In genomic region chr9:118608556-118608955, GRCm38 (mm10) we compare ENCODE assay signal across 15 mouse cellular contexts. TPM values are rescaled to one million over a fixed set of nuclear protein-coding genes. Genes with fewer than 3 reads are reported as not detected.
DNase-seq lines count a peak whose midpoint lies in the region; ATAC-seq and TF ChIP-seq lines count a peak whose summit lies in the region.
"Had no signal": no experiment of that assay in that cellular context is flagged by ENCODE, and none has a peak within 500 bp of the region (broad histone marks: within the 10 kb centered on the region; RNA-seq: fewer than 3 reads in every experiment).

No protein-coding gene starts in this region.

- H3K27me3 ChIP-seq in liver, adult 2 months (ENCODE audit: control insufficient read depth, insufficient read depth, low read length): no peaks in the 10 kb centered on the region
- peaks cover 72% of the 10 kb centered on the region for H3K27me3 ChIP-seq in liver, embryonic 12.5 days (replicated peaks)
- peaks cover 8% of the 10 kb centered on the region; the same call in 1 of the 2 replicates for H3K27me3 ChIP-seq in embryonic facial prominence, embryonic 13.5 days
- peaks cover 3% of the 10 kb centered on the region; the same call in 1 of the 2 replicates for H3K27me3 ChIP-seq in intestine, embryonic 16.5 days (replicated peaks; ENCODE audit: control insufficient read depth, insufficient read depth, low read length)

- no peak for TF ChIP-seq CTCF in gastrocnemius, adult 2 months (IDR thresholded peaks at IDR 0.05)
- TF ChIP-seq CTCF in liver, adult 2 months (IDR thresholded peaks at IDR 0.05; ENCODE audit: low read depth, low read length): no peak

- H3K4me3 ChIP-seq in gastrocnemius, adult 2 months: no peak overlapping the region; the same call in 1 of the 2 replicates
- peak overlapping the region; percentile 18; the same call in 1 of the 2 replicates for H3K4me3 ChIP-seq in liver, adult 2 months (ENCODE audit: insufficient read depth, low read depth, low read length)
- H3K4me3 ChIP-seq in liver, embryonic 12.5 days: no peak overlapping the region
- no peak overlapping the region for H3K4me3 ChIP-seq in embryonic facial prominence, embryonic 13.5 days
- H3K4me3 ChIP-seq in intestine, embryonic 16.5 days (ENCODE audit: low read length): no peak overlapping the region
- H3K4me3 ChIP-seq: erythroblast, embryonic 14.5 days; midbrain, embryonic 15.5 days had no signal

- 54% methylated on average over 4 of the region's 4 CpGs for WGBS in liver, adult 2 months
- WGBS in liver, embryonic 12.5 days (ENCODE audit: insufficient replicate concordance): 51% methylated on average over 4 of the region's 4 CpGs
- WGBS in embryonic facial prominence, embryonic 13.5 days: 56% methylated on average over 4 of the region's 4 CpGs
- WGBS in intestine, embryonic 16.5 days: 56% methylated on average over 4 of the region's 4 CpGs

- intact Hi-C loops in gastrocnemius, adult 2 months (cut with DNase I): loop anchor here (5.0 kb wide), 1 partner anchor 74 kb away; no protein-coding TSS in a partner anchor

- no peaks in the 10 kb centered on the region; the same call in 1 of the 2 replicates for H3K79me2 ChIP-seq in liver, adult 2 months (ENCODE audit: control insufficient read depth, insufficient read depth, low read length)

- H3K27ac ChIP-seq in gastrocnemius, adult 2 months: peak overlapping the region; percentile 12; the same call in 1 of the 2 replicates
- H3K27ac ChIP-seq in liver, adult 2 months (replicated peaks; ENCODE audit: insufficient read depth, low read depth, low read length): peak overlapping the region; percentile 62
- H3K27ac ChIP-seq in liver, embryonic 12.5 days: no peak overlapping the region
- H3K27ac ChIP-seq in embryonic facial prominence, embryonic 13.5 days: no peak overlapping the region
- no peak overlapping the region for H3K27ac ChIP-seq in intestine, embryonic 16.5 days (ENCODE audit: low read length)
- H3K27ac ChIP-seq: midbrain, embryonic 15.5 days; neural tube, embryonic 12.5 days had no signal

- H3K9me3 ChIP-seq in liver, embryonic 12.5 days (replicated peaks): no peaks in the 10 kb centered on the region
- no peaks in the 10 kb centered on the region for H3K9me3 ChIP-seq in embryonic facial prominence, embryonic 13.5 days
- no peaks in the 10 kb centered on the region for H3K9me3 ChIP-seq in intestine, embryonic 16.5 days (ENCODE audit: control insufficient read depth, low read length)
- H3K9me3 ChIP-seq: midbrain, embryonic 15.5 days; neural tube, embryonic 12.5 days had no signal

- ATAC-seq in liver, embryonic 12.5 days: no peak
- no peak for ATAC-seq in embryonic facial prominence, embryonic 13.5 days (ENCODE audit: insufficient number of reproducible peaks, insufficient read depth, low FRiP score, low TSS enrichment, low read depth)
- no peak for ATAC-seq in intestine, embryonic 16.5 days
- ATAC-seq: inflammation-experienced regulatory T-cells, adult 6 months; midbrain, embryonic 15.5 days had no signal

- H3K9ac ChIP-seq in liver, adult 2 months (ENCODE audit: low read depth, low read length): peak overlapping the region; percentile 57
- H3K9ac ChIP-seq in liver, embryonic 12.5 days: no peak overlapping the region
- H3K9ac ChIP-seq in embryonic facial prominence, embryonic 13.5 days: 0 out of 2 replicates have a peak overlapping the region, but pooled peaks have one; percentile 32
- no peak overlapping the region for H3K9ac ChIP-seq in intestine, embryonic 16.5 days (ENCODE audit: low read depth, low read length)
- H3K9ac ChIP-seq: midbrain, embryonic 15.5 days had no signal

- TF ChIP-seq POLR2A in liver, adult 2 months (IDR thresholded peaks at IDR 0.05; ENCODE audit: extremely low read depth, insufficient read depth, low read length): no peak

- DNase-seq in gastrocnemius, adult 2 months: no peak
- DNase-seq in gastrocnemius, adult 8-10 months (ENCODE audit: low spot score in 2 of 2): no peak
- no peak for DNase-seq in liver, adult 2 months (ENCODE audit: extremely low read depth, low read depth, low spot score)
- DNase-seq in frontal cortex, postnatal 14 days (ENCODE audit: low spot score in 2 of 2): no peak
- DNase-seq in right cerebral cortex, postnatal 14 days: no peak
- DNase-seq: lung, postnatal 14 days; retina, postnatal 1 day; thymus, postnatal 25 days had no signal

- peaks cover 5% of the 10 kb centered on the region for H3K4me1 ChIP-seq in liver, adult 2 months (ENCODE audit: control insufficient read depth, insufficient read depth, low read length)
- peaks cover 26% of the 10 kb centered on the region for H3K4me1 ChIP-seq in liver, embryonic 12.5 days
- peaks cover 58% of the 10 kb centered on the region for H3K4me1 ChIP-seq in embryonic facial prominence, embryonic 13.5 days
- peaks cover 26% of the 10 kb centered on the region for H3K4me1 ChIP-seq in intestine, embryonic 16.5 days (ENCODE audit: control insufficient read depth, insufficient read depth, low read length)

- no peak overlapping the region for H3K4me2 ChIP-seq in liver, embryonic 12.5 days
- H3K4me2 ChIP-seq in embryonic facial prominence, embryonic 13.5 days: peak overlapping the region; percentile 79
- peak overlapping the region; percentile 17; the same call in 1 of the 2 replicates for H3K4me2 ChIP-seq in intestine, embryonic 16.5 days (ENCODE audit: low read depth, low read length)

- no peaks in the 10 kb centered on the region for H3K36me3 ChIP-seq in liver, adult 2 months (ENCODE audit: control insufficient read depth, insufficient read depth, low read length)
- no peaks in the 10 kb centered on the region for H3K36me3 ChIP-seq in liver, embryonic 12.5 days
- no peaks in the 10 kb centered on the region for H3K36me3 ChIP-seq in embryonic facial prominence, embryonic 13.5 days
- no peaks in the 10 kb centered on the region for H3K36me3 ChIP-seq in intestine, embryonic 16.5 days (ENCODE audit: control insufficient read depth, insufficient read depth, low read length)
- H3K36me3 ChIP-seq: midbrain, embryonic 15.5 days; neural tube, embryonic 12.5 days had no signal

RNA-seq across cellular contexts. Expression of gene Itga9, which starts 2.1 kb away (rescaled TPM):
- total RNA-seq in gastrocnemius, adult 2 months (2021): 1 to 10 TPM; 3.0 to 5.7 TPM
- 1 to 10 TPM; 2.8 to 6.1 (median 4.4) TPM for total RNA-seq in gastrocnemius, adult 8-10 months (2022)
- total RNA-seq in liver, adult 2 months (2014; rRNA removed): 15.8 and 16.1 TPM in 2 replicates
- polyA plus RNA-seq in liver, adult 2 months (2012; rRNA removed): 5.0 and 9.1 TPM in 2 replicates
- polyA plus RNA-seq in liver, embryonic 12.5 days (2016; fragmentation: Nextera tagmentation; extraction: Ambion mirVana): 6.6 and 7.4 TPM in 2 replicates
- 7.4 and 12.0 TPM in 2 replicates for polyA plus RNA-seq in embryonic facial prominence, embryonic 13.5 days (2015; fragmentation: Nextera tagmentation; extraction: Ambion mirVana)
- polyA plus RNA-seq in intestine, embryonic 16.5 days (2015; fragmentation: Nextera tagmentation; extraction: Ambion mirVana): 3.5 and 3.7 TPM in 2 replicates

Comparison
In these comparisons a context has a peak if more than half of its experiments do, and no peak if none do; other contexts are left out.
1. H3K27ac ChIP-seq: peak in gastrocnemius, adult 2 months (single experiment) and liver, adult 2 months (single experiment); none in liver, embryonic 12.5 days (single experiment), embryonic facial prominence, embryonic 13.5 days (single experiment) and intestine, embryonic 16.5 days (single experiment).
2. H3K9ac ChIP-seq: peak in liver, adult 2 months (single experiment) and embryonic facial prominence, embryonic 13.5 days (single experiment); none in liver, embryonic 12.5 days (single experiment) and intestine, embryonic 16.5 days (single experiment).